Mouse (Mus musculus) heart, postnatal 0 days (tissue): Measurements from ENCODE around the gene Hsd17b2.

ENCODE experiments used
- CTCF ChIP-seq: IDR thresholded peaks from 2 replicates; pipeline ENCODE4 v1.5.1; 2016; ENCODE audit warnings: antibody characterized with exemption, control low read depth, low read depth
- EP300 ChIP-seq: IDR thresholded peaks from 2 replicates; pipeline ENCODE4 v1.6.1; 2016; ENCODE audit warnings: antibody characterized with exemption, low read depth

GRCm38 (mm10) chr8:117742431-117743012 is 40.8 kb downstream of the Hsd17b2 start:
- TF ChIP-seq CTCF (no peak), EP300 (no peak)
